Mouse (Mus musculus): Measurements from ENCODE around the gene Zfp362.
A peak's percentile ranks its signal among the peaks of the same experiment; 100 is the strongest.

Zfp362 gene

GRCm38 (mm10) chr4:128789646-128790045 lies 16.2 kb downstream of the Zfp362 start:
- Histone ChIP-seq H3K4me1 (replicated peaks; ENCODE audit: low read depth, low read length) (peaks cover 43% of the 10 kb centered on the region), H3K27me3 (ENCODE audit: insufficient read depth, low read length) (peaks cover 33% of the 10 kb centered on the region), H3K9me3 (ENCODE audit: low read length) (no peaks in the 10 kb centered on the region), H3K36me3 (ENCODE audit: insufficient read depth, low read length) (0 out of 2 replicates have a peak, but pooled peaks cover 3% of the 10 kb centered on the region), H3K4me3 (replicated peaks; ENCODE audit: low read length) (peak overlapping the region; percentile 72)
- TF ChIP-seq CTCF (conservative IDR thresholded peaks at IDR 0.05; ENCODE audit: low read length) (no peak), POU5F1 (IDR thresholded peaks at IDR 0.05; ENCODE audit: borderline replicate concordance, low read length) (no peak), NANOG (IDR thresholded peaks at IDR 0.05; ENCODE audit: borderline replicate concordance, low read length) (no peak)

GRCm38 (mm10) chr4:128788108-128788507 lies 17.7 kb downstream of the Zfp362 start:
- no peak for TF ChIP-seq CTCF (conservative IDR thresholded peaks at IDR 0.05; ENCODE audit: low read length)
- no peak for TF ChIP-seq POU5F1 (IDR thresholded peaks at IDR 0.05; ENCODE audit: borderline replicate concordance, low read length)
- no peak for TF ChIP-seq NANOG (IDR thresholded peaks at IDR 0.05; ENCODE audit: borderline replicate concordance, low read length)
- no peak overlapping the region for H3K4me3 ChIP-seq (replicated peaks; ENCODE audit: low read length)
- peaks cover 30% of the 10 kb centered on the region for H3K4me1 ChIP-seq (replicated peaks; ENCODE audit: low read depth, low read length)

GRCm38 (mm10) chr4:128787023-128787939 lies 18.6 kb downstream of the Zfp362 start:
- TF ChIP-seq CTCF (conservative IDR thresholded peaks at IDR 0.05; ENCODE audit: low read length) = no peak
- TF ChIP-seq NANOG (IDR thresholded peaks at IDR 0.05; ENCODE audit: borderline replicate concordance, low read length) = no peak
- TF ChIP-seq POU5F1 (IDR thresholded peaks at IDR 0.05; ENCODE audit: borderline replicate concordance, low read length) = no peak
- Histone ChIP-seq H3K9me3 (ENCODE audit: low read length) (no peaks in the 10 kb centered on the region), H3K4me3 (replicated peaks; ENCODE audit: low read length) (no peak overlapping the region), H3K36me3 (ENCODE audit: insufficient read depth, low read length) (0 out of 2 replicates have a peak, but pooled peaks cover 3% of the 10 kb centered on the region), H3K27me3 (ENCODE audit: insufficient read depth, low read length) (peaks cover 32% of the 10 kb centered on the region), H3K4me1 (replicated peaks; ENCODE audit: low read depth, low read length) (peaks cover 30% of the 10 kb centered on the region)

More at GRCm38 (mm10) chr4:128788108-128788507, 17.7 kb downstream of the Zfp362 start:
- 0 out of 2 replicates have a peak, but pooled peaks cover 3% of the 10 kb centered on the region for H3K36me3 ChIP-seq (ENCODE audit: insufficient read depth, low read length)
- H3K27me3 ChIP-seq (ENCODE audit: insufficient read depth, low read length) = peaks cover 33% of the 10 kb centered on the region
- no peaks in the 10 kb centered on the region for H3K9me3 ChIP-seq (ENCODE audit: low read length)

GRCm38 (mm10) chr4:128785921-128786654 lies 19.8 kb downstream of the Zfp362 start:
- Histone ChIP-seq H3K4me1 (replicated peaks; ENCODE audit: low read depth, low read length) (peaks cover 30% of the 10 kb centered on the region), H3K36me3 (ENCODE audit: insufficient read depth, low read length) (0 out of 2 replicates have a peak, but pooled peaks cover 3% of the 10 kb centered on the region), H3K27me3 (ENCODE audit: insufficient read depth, low read length) (peaks cover 20% of the 10 kb centered on the region), H3K9me3 (ENCODE audit: low read length) (no peaks in the 10 kb centered on the region), H3K4me3 (replicated peaks; ENCODE audit: low read length) (no peak overlapping the region)
- TF ChIP-seq CTCF (conservative IDR thresholded peaks at IDR 0.05; ENCODE audit: low read length) (no peak), NANOG (IDR thresholded peaks at IDR 0.05; ENCODE audit: borderline replicate concordance, low read length) (no peak), POU5F1 (IDR thresholded peaks at IDR 0.05; ENCODE audit: borderline replicate concordance, low read length) (no peak)

- Histone ChIP-seq H3K9me3 (ENCODE audit: low read length) (no peaks in the 10 kb centered on the region), H3K4me3 (replicated peaks; ENCODE audit: low read length) (no peak overlapping the region), H3K36me3 (ENCODE audit: insufficient read depth, low read length) (0 out of 2 replicates have a peak, but pooled peaks cover 3% of the 10 kb centered on the region), H3K4me1 (replicated peaks; ENCODE audit: low read depth, low read length) (peaks cover 24% of the 10 kb centered on the region), H3K27me3 (ENCODE audit: insufficient read depth, low read length) (peaks cover 11% of the 10 kb centered on the region; the same call in 1 of the 2 replicates)
- TF ChIP-seq CTCF (conservative IDR thresholded peaks at IDR 0.05; ENCODE audit: low read length) (no peak), POU5F1 (IDR thresholded peaks at IDR 0.05; ENCODE audit: borderline replicate concordance, low read length) (no peak), NANOG (IDR thresholded peaks at IDR 0.05; ENCODE audit: borderline replicate concordance, low read length) (no peak)
These were observed 20.8 kb downstream of the Zfp362 start for GRCm38 (mm10) chr4:128784950-128785631.

GRCm38 (mm10) chr4:128782645-128783044 lies 23.2 kb downstream of the Zfp362 start:
- Histone ChIP-seq H3K4me3 (replicated peaks; ENCODE audit: low read length) (no peak overlapping the region), H3K9me3 (ENCODE audit: low read length) (no peaks in the 10 kb centered on the region), H3K36me3 (ENCODE audit: insufficient read depth, low read length) (0 out of 2 replicates have a peak, but pooled peaks cover 3% of the 10 kb centered on the region), H3K27me3 (ENCODE audit: insufficient read depth, low read length) (peaks cover 3% of the 10 kb centered on the region; the same call in 1 of the 2 replicates), H3K4me1 (replicated peaks; ENCODE audit: low read depth, low read length) (peaks cover 19% of the 10 kb centered on the region)
- TF ChIP-seq POU5F1 (IDR thresholded peaks at IDR 0.05; ENCODE audit: borderline replicate concordance, low read length) (no peak), CTCF (conservative IDR thresholded peaks at IDR 0.05; ENCODE audit: low read length) (no peak), NANOG (IDR thresholded peaks at IDR 0.05; ENCODE audit: borderline replicate concordance, low read length) (no peak)

GRCm38 (mm10) chr4:128782037-128782436 lies 23.8 kb downstream of the Zfp362 start:
- H3K27me3 ChIP-seq (ENCODE audit: insufficient read depth, low read length) = peaks cover 3% of the 10 kb centered on the region; the same call in 1 of the 2 replicates
- H3K4me3 ChIP-seq (replicated peaks; ENCODE audit: low read length) = no peak overlapping the region
- no peak for TF ChIP-seq NANOG (IDR thresholded peaks at IDR 0.05; ENCODE audit: borderline replicate concordance, low read length)
- no peak for TF ChIP-seq CTCF (conservative IDR thresholded peaks at IDR 0.05; ENCODE audit: low read length)
- no peak for TF ChIP-seq POU5F1 (IDR thresholded peaks at IDR 0.05; ENCODE audit: borderline replicate concordance, low read length)
- 0 out of 2 replicates have a peak, but pooled peaks cover 3% of the 10 kb centered on the region for H3K36me3 ChIP-seq (ENCODE audit: insufficient read depth, low read length)
- H3K9me3 ChIP-seq (ENCODE audit: low read length) = no peaks in the 10 kb centered on the region
- peaks cover 24% of the 10 kb centered on the region for H3K4me1 ChIP-seq (replicated peaks; ENCODE audit: low read depth, low read length)

Measured in E14TG2a.4 (cell line).